Mouse (Mus musculus) stomach, postnatal 0 days (tissue): ENCODE data around the gene S100a7a.

Source experiments
- CTCF ChIP-seq: IDR thresholded peaks from 2 replicates; pipeline ENCODE4 v1.5.1; 2016; ENCODE audit warnings: antibody characterized with exemption, low read depth, mild to moderate bottlenecking, moderate library complexity
- EP300 ChIP-seq: optimal IDR thresholded peaks from 2 replicates; pipeline ENCODE3; 2016; ENCODE audit warnings: antibody characterized with exemption

GRCm38 (mm10) chr3:90686835-90687234 is 33.0 kb downstream of the S100a7a start:
- TF ChIP-seq CTCF, result no peak
- no peak for TF ChIP-seq EP300
